In the genomic region with DNA sequence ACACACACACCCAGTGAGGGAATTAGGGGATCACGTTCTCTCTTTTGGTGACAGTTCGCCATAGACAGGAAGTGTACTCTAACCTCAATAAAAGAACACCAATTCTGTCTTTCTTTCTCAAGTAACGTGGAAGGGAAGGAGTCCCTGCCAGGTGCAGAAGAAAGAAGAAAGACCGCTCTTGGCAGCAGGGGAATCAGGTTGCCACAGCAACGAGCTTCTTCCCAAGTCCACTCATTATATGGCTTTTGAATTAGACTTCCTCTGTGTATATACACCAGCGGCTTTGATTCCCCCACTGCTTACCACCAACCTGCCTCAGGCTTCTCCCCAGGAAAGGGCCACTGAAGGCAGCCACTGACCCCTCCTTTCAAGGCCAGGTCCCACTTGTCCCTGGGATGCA, we compare ENCODE assay signal across 18 mouse cellular contexts. TPM values are rescaled to one million over a fixed set of nuclear protein-coding genes. Genes with fewer than 3 reads are reported as not detected.
A peak's percentile ranks its signal among the peaks of the same experiment; 100 is the strongest.
DNase-seq lines count a peak whose midpoint lies in the region; ATAC-seq and TF ChIP-seq lines count a peak whose summit lies in the region.
"Had no signal": no experiment of that assay in that cellular context is flagged by ENCODE, and none has a peak within 500 bp of the region (broad histone marks: within the 10 kb centered on the region; RNA-seq: fewer than 3 reads in every experiment).

No protein-coding gene starts in this region.

- no peak overlapping the region for H3K4me3 ChIP-seq in forebrain, embryonic 14.5 days (ENCODE audit: low read depth, low read length)
- H3K4me3 ChIP-seq in forebrain, embryonic 12.5 days (replicated peaks): no peak overlapping the region
- H3K4me3 ChIP-seq in midbrain, postnatal 0 days (ENCODE audit: low read depth, low read length): no peak overlapping the region
- H3K4me3 ChIP-seq: midbrain, embryonic 12.5 days; neural tube, embryonic 12.5 days had no signal

- no peak overlapping the region for H3K27ac ChIP-seq in forebrain, embryonic 14.5 days (ENCODE audit: low read depth, low read length)
- no peak overlapping the region for H3K27ac ChIP-seq in forebrain, embryonic 12.5 days
- peak overlapping the region; percentile 67; the same call in 1 of the 2 replicates for H3K27ac ChIP-seq in midbrain, postnatal 0 days (ENCODE audit: low read depth, low read length)
- H3K27ac ChIP-seq: kidney, postnatal 0 days; midbrain, embryonic 12.5 days; neural tube, embryonic 12.5 days; stomach, postnatal 0 days had no signal

- no peaks in the 10 kb centered on the region for H3K27me3 ChIP-seq in forebrain, embryonic 14.5 days (replicated peaks; ENCODE audit: control insufficient read depth, insufficient read depth, low read length)
- H3K27me3 ChIP-seq in forebrain, embryonic 12.5 days: no peaks in the 10 kb centered on the region
- H3K27me3 ChIP-seq in midbrain, postnatal 0 days (ENCODE audit: insufficient read depth, low read length): no peaks in the 10 kb centered on the region
- H3K27me3 ChIP-seq: midbrain, embryonic 12.5 days; neural tube, embryonic 12.5 days had no signal

- peaks cover 2% of the 10 kb centered on the region; the same call in 1 of the 2 replicates for H3K9me3 ChIP-seq in forebrain, embryonic 14.5 days (replicated peaks; ENCODE audit: control insufficient read depth, low read length)
- peaks cover 6% of the 10 kb centered on the region for H3K9me3 ChIP-seq in forebrain, embryonic 12.5 days
- no peaks in the 10 kb centered on the region for H3K9me3 ChIP-seq in midbrain, postnatal 0 days (ENCODE audit: low read length)
- H3K9me3 ChIP-seq: midbrain, embryonic 12.5 days had no signal

- TF ChIP-seq CTCF in midbrain, postnatal 0 days (IDR thresholded peaks at IDR 0.05): no peak

- no peak overlapping the region for H3K9ac ChIP-seq in forebrain, embryonic 14.5 days (ENCODE audit: low read length)
- H3K9ac ChIP-seq in forebrain, embryonic 12.5 days: no peak overlapping the region
- H3K9ac ChIP-seq in midbrain, postnatal 0 days (replicated peaks; ENCODE audit: low read length, poor library complexity, severe bottlenecking): no peak overlapping the region
- H3K9ac ChIP-seq: liver, postnatal 0 days; midbrain, embryonic 12.5 days; neural tube, embryonic 12.5 days had no signal

- WGBS in forebrain, embryonic 14.5 days: 21% methylated on average over 6 of the region's 6 CpGs
- WGBS in forebrain, embryonic 12.5 days: 35% methylated on average over 6 of the region's 6 CpGs
- 20% methylated on average over 6 of the region's 6 CpGs for WGBS in midbrain, postnatal 0 days

- H3K36me3 ChIP-seq in forebrain, embryonic 14.5 days (ENCODE audit: control insufficient read depth, insufficient read depth, low read length): no peaks in the 10 kb centered on the region
- no peaks in the 10 kb centered on the region for H3K36me3 ChIP-seq in forebrain, embryonic 12.5 days (replicated peaks)
- H3K36me3 ChIP-seq in midbrain, postnatal 0 days (ENCODE audit: insufficient read depth, low read length): no peaks in the 10 kb centered on the region
- H3K36me3 ChIP-seq: midbrain, embryonic 12.5 days; neural tube, embryonic 12.5 days had no signal

- H3K4me2 ChIP-seq in forebrain, embryonic 14.5 days (ENCODE audit: low read length): no peak overlapping the region
- H3K4me2 ChIP-seq in forebrain, embryonic 12.5 days: no peak overlapping the region
- no peak overlapping the region for H3K4me2 ChIP-seq in midbrain, postnatal 0 days (ENCODE audit: low read depth, low read length, poor library complexity, severe bottlenecking)
- H3K4me2 ChIP-seq: midbrain, embryonic 12.5 days; neural tube, embryonic 12.5 days had no signal

- peaks cover 4% of the 10 kb centered on the region for H3K4me1 ChIP-seq in forebrain, embryonic 14.5 days (ENCODE audit: control insufficient read depth, insufficient read depth, low read length)
- H3K4me1 ChIP-seq in forebrain, embryonic 12.5 days: peaks cover 22% of the 10 kb centered on the region
- peaks cover 4% of the 10 kb centered on the region; the same call in 1 of the 2 replicates for H3K4me1 ChIP-seq in midbrain, postnatal 0 days (ENCODE audit: insufficient read depth, low read length)

- ATAC-seq in forebrain, embryonic 14.5 days: peak; percentile 50; the same call in 1 of the 2 replicates
- no peak for ATAC-seq in forebrain, embryonic 12.5 days (ENCODE audit: low FRiP score)
- peak; percentile 47 for ATAC-seq in inflammation-experienced regulatory T-cells, adult 6 months
- no peak for ATAC-seq in midbrain, postnatal 0 days (ENCODE audit: low FRiP score)
- ATAC-seq: liver, postnatal 0 days had no signal

- DNase-seq in forebrain, embryonic 14.5 days (ENCODE audit: low spot score): peak; percentile 71
- DNase-seq in right cerebral cortex, postnatal 25 days: peak; percentile 39
- no peak for DNase-seq in right cerebral cortex, postnatal 36 days (ENCODE audit: low spot score in 2 of 2)
- peak; percentile 76 for DNase-seq in midbrain, postnatal 0 days (ENCODE audit: low spot score)
- DNase-seq in kidney, postnatal 14 days: no peak
- DNase-seq in adrenal gland, postnatal 14 days: no peak
- DNase-seq: adrenal gland, adult 8-10 months; cerebellum, adult 9-11 months; liver, postnatal 0 days had no signal

RNA-seq across cellular contexts. Expression of a gene that starts 19.8 kb away (rescaled TPM):
- 1.4 and 1.8 TPM in 2 replicates for polyA plus RNA-seq in forebrain, embryonic 14.5 days (2014; fragmentation: Nextera tagmentation; extraction: Ambion mirVana)
- 0.36 and 0.72 TPM in 2 replicates for polyA plus RNA-seq in forebrain, embryonic 12.5 days (2016; fragmentation: Nextera tagmentation; extraction: Ambion mirVana)
- polyA plus RNA-seq in inflammation-experienced regulatory T-cells, adult 6 months (2017; shearing (Covaris generic)): not detected
- total RNA-seq in midbrain, postnatal 0 days (2014; rRNA removed): 11.2 and 17.2 TPM in 2 replicates
- polyA plus RNA-seq in midbrain, postnatal 0 days (2015; fragmentation: Nextera tagmentation; extraction: Ambion mirVana): 9.3 and 12.4 TPM in 2 replicates
- total RNA-seq in adrenal gland, postnatal 14 days (2021): 0.26 and 0.33 TPM in 2 replicates
- total RNA-seq: granulocyte monocyte progenitor cell, adult 5-6 weeks had no signal
- polyA plus RNA-seq: heart, embryonic 14.5 days; spleen, adult 2 months had no signal

Comparison
In these comparisons a context has a peak if more than half of its experiments do, and no peak if none do; other contexts are left out.
1. ATAC-seq: peak in forebrain, embryonic 14.5 days (single experiment) and inflammation-experienced regulatory T-cells, adult 6 months (single experiment); none in forebrain, embryonic 12.5 days (single experiment) and midbrain, postnatal 0 days (single experiment).
2. DNase-seq: peak in forebrain, embryonic 14.5 days (single experiment), right cerebral cortex, postnatal 25 days (single experiment) and midbrain, postnatal 0 days (single experiment); none in right cerebral cortex, postnatal 36 days (0 of 2), kidney, postnatal 14 days (single experiment) and adrenal gland, postnatal 14 days (single experiment).